Mouse (Mus musculus) left cerebral cortex, adult 2 months (tissue): ENCODE measurements around the gene Ptpn1. TPM values are rescaled to one million over a fixed set of nuclear protein-coding genes. Genes with fewer than 3 reads are reported as not detected.

ENCODE experiments used
- DNase-seq, 2 experiments: peaks; one replicate each; pipeline ENCODE4 v3.0.0; 2021 to 2022; ENCODE audit warnings: low spot score in 2 of 2, mixed read lengths in 1 of 2; ENCODE audit errors: extremely low spot score in 1 of 2
- H3K27ac ChIP-seq: fragments of 200-600 bp; 2 replicates; pipeline ENCODE4 v1.8.1; 2022
- H3K4me3 ChIP-seq: fragments of 200-600 bp; 2 replicates; pipeline ENCODE4 v1.8.1; 2022
- CTCF ChIP-seq: fragments of 200-600 bp; IDR thresholded peaks from 2 replicates; pipeline ENCODE4 v1.8.1; 2022; ENCODE audit warnings: antibody characterized with exemption, mild to moderate bottlenecking, moderate library complexity
- intact Hi-C: fragments of 180-260 bp; cut with DNase I; formaldehyde crosslinking; loops from one replicate; pipeline ENCODE4 v1.15.1; 2025
- total RNA-seq, 2 experiments: library from RNA; stranded (reverse); gene quantifications; 2 replicates each; pipeline ENCODE4 v1.2.3; 2021

The Ptpn1 gene
- total RNA-seq, 2 experiments from 2014 or later = 52.0 to 69.0 TPM

DNA sequence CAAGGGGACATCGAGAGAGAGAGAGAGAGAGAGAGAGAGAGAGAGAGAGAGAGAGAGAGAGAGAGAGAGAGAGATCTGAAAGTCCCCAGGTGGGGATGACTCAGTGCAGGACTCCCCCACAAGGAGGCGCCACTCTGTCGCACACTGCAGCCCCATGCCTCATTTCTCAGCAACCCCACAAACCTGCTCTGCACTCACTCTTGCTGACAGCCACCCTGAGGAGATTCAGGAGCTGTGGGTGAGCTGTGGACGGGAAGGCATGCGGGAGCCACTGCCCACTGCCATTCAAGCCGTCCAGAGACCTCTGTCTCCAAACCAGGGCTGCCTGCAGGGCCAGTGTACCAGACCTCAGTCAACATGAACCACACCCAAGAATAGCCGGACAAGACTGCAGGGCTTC is 54.9 kb downstream of the Ptpn1 start:
- peak; percentile 51 for TF ChIP-seq CTCF
- Histone ChIP-seq H3K27ac (no peak overlapping the region), H3K4me3 (no peak overlapping the region)
- DNase-seq = no peak
- intact Hi-C loops = loop anchor here (10.0 kb wide), 1 partner anchor 108 kb away; no protein-coding TSS in a partner anchor

DNA sequence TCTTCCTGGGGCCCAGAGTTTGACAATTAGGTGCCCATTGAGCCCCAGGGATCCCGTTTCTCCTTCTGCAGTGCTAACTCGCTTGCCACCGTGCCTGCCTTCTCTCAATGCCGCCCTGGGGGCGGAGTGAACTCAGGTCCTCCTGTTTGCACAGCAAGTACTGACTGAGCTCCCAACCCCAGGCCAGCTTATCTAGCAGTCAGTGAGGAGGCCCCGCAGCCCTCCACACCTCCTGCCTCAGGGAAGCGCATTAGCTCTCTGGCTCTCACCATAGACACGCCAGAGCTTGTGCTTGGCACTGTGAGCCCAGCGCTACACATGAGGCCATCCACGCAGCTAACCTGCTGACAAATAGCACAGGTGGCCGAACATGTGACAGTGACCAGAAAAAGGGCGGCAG is 55.8 kb downstream of the Ptpn1 start:
- DNase-seq = no peak
- Histone ChIP-seq H3K4me3 (no peak overlapping the region), H3K27ac (no peak overlapping the region)
- intact Hi-C loops = loop anchor here (10.0 kb wide), 1 partner anchor 107 kb away; no protein-coding TSS in a partner anchor
- TF ChIP-seq CTCF = no peak

DNA sequence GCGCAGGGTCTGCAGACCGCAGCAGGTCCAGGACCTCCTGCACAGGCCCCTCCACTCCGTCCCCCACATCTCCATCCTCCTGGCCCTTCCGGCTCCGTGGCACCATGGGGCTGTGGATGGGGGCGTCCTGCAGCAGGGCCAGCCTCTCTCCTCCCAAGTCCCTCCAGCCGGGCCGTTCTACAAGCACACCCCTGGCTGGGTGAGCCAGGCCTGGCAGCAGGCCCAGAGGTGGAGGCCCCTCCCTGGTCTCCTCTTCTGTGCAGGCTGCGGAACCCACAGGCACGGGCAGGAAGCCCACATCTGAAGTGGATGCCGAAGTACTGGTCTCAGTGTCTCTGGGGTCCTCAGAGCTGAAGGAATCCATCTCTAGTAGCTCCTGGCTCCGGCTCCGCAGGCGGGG is 57.5 kb downstream of the Ptpn1 start:
- no peak for DNase-seq
- no peak overlapping the region for H3K27ac ChIP-seq
- intact Hi-C loops = loop anchor here (10.0 kb wide), 1 partner anchor 105 kb away; no protein-coding TSS in a partner anchor
- no peak for TF ChIP-seq CTCF
- H3K4me3 ChIP-seq = no peak overlapping the region

DNA sequence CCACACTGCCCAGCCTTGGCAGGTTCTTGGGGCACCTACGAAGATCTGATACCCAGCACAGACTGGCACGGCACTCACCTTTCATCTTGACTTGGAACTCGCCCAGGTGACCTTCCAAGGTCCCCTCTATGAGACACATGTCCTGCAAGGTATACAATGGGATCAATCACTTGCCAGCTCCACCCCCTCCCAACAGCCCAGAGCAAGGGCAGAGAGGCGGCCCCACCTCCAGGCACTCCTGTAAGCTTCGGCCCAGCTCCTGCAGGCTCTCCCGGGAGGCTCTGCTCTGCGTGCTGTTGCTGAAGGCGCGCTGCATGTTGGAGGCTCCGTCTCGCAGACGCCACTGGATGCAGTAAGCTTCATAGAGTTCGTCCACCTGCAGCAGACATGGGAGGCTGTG is 61.4 kb downstream of the Ptpn1 start:
- no peak overlapping the region for H3K4me3 ChIP-seq
- no peak for DNase-seq
- intact Hi-C loops = no loop called here
- no peak for TF ChIP-seq CTCF
- no peak overlapping the region for H3K27ac ChIP-seq

DNA sequence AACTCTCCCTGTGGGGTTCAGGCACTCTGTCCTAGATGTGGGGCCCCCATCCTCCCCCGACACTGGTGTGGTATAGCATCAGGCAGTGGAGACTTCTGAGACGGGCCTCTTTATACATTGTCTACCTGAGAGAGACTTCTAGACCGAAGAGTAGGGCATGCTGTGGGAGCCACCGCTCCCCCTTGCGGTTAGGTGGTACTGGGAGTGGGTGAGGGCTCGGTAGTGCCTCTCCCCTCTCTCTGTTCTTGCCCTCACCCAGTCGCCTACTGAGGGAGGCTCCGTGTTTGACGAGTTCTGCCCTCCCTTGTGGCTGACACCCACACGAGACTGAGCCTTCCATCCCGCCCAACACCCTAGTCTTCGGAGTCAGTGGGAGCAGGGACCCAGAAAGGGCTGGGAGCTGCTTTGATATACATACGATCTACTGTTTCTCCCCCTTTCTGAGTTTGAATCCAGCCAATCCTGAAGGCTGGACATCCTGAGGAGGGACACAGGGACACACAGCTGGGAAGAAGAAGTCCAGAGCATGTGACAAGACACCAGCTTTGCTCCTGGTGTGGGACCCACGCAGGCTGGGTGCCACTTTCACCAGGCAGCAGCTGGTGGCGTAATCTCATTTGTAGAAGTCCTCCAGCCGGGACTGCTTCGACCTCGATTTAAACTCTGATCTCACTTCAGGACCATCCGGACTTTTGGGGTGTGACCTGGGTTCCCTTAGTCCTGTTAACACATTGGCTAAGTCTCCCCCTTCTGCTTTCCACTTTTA is 64.2 kb downstream of the Ptpn1 start:
- no peak for TF ChIP-seq CTCF
- H3K27ac ChIP-seq = no peak overlapping the region
- intact Hi-C loops = no loop called here
- H3K4me3 ChIP-seq = no peak overlapping the region
- DNase-seq = no peak

DNA sequence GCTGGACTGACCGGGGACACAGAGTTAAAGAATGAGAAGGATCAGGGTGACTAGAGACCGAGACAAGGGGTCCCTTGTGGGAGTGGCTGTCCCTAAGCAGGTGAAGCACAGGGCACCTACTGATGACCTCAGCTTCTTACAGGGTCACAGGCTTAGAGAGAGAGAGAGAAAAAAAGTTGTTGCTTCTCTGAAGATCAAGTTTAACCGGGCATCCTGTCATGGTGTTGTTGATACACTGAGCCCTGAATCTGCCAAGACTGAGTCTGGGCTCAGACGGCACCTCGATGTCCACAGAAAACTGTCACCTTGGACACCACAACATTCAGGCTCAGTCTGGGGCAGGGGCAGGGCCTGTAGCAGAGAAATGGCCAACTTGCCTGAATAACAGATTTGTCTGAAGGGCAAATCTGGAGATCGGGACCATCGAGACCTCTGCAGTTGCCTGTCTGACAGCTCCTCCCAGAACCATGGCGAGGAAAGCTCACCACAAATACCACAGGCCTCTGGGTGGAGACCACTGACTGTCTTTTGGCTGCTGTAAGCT is 64.9 kb downstream of the Ptpn1 start:
- DNase-seq = no peak
- TF ChIP-seq CTCF = no peak
- intact Hi-C loops = no loop called here
- H3K4me3 ChIP-seq = no peak overlapping the region
- no peak overlapping the region for H3K27ac ChIP-seq

DNA sequence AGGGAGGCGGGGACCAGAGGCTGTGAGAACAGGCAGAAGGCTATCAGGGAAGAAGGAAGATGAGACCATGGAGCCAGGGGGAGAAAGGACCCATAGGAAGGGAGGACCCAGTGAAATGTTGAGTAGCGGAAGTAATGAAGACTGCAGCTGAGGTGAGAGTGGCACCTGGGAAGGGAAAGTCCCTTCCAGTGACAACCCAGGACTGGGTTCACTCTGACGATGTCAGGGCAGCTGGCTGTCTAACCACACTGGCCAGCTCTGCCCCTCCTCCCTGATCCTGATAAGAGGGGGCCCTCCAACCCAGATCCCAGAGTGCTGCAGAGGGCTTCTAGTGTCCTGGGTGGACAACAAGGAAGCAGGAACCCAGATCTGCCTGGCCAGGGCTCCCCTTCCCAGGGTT is 65.7 kb downstream of the Ptpn1 start:
- Histone ChIP-seq H3K27ac (no peak overlapping the region), H3K4me3 (no peak overlapping the region)
- TF ChIP-seq CTCF = no peak
- intact Hi-C loops = no loop called here
- DNase-seq = no peak

DNA sequence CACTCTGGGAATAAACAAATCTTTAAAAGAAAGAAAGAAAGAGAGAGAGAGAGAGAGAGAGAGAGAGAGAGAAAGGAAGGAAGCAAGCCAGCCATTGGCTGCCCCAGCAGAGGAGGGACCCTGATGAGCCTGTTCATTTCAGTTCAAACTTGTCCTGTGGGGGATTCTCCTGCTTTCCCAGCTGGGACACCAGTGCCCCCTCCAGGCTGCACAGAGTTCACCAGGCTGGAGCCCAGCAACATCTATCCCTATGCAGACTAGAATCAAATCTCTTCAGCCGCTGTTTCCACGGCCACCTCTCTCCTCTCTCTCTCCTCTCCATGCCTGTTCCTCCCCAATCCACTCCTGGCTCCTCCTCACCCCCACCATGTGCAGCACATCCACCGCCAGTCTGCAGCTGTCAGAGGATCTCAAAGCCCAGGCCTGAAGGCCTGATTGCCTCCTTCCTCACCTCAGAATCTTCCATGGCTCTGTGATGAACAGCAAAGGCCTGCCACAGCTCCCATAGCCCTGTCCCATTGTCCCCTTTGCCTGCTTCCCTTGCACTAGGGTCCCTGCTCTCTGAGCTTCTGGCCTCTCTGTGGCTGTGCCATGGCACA is 67.4 kb downstream of the Ptpn1 start:
- DNase-seq = no peak
- intact Hi-C loops = no loop called here
- peak; percentile 5; the same call in 1 of the 2 replicates for TF ChIP-seq CTCF
- H3K27ac ChIP-seq = no peak overlapping the region
- no peak overlapping the region for H3K4me3 ChIP-seq

DNA sequence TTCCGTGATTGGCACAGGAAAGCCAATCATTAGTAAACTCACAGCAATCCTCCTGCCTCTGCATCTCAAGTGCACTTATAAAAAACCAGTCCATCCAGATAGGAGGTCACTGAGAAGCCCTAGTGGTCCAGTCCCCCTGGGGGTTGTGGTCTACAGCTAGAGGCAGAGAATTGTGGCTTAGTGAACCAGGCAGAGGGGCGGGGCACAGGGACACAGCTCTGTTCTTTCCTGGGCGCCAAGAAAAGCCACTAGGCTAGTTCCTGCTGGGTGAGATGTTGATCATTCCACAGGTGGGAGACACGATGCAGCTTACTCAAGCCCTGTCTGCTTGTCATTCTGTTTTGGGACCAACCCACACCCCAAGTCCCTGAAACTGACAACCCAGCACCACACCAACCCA is 70.3 kb downstream of the Ptpn1 start:
- DNase-seq = no peak
- H3K4me3 ChIP-seq = no peak overlapping the region
- H3K27ac ChIP-seq = no peak overlapping the region
- intact Hi-C loops = loop anchor here (5.0 kb wide), 1 partner anchor 95 kb away; no protein-coding TSS in a partner anchor
- no peak for TF ChIP-seq CTCF

DNA sequence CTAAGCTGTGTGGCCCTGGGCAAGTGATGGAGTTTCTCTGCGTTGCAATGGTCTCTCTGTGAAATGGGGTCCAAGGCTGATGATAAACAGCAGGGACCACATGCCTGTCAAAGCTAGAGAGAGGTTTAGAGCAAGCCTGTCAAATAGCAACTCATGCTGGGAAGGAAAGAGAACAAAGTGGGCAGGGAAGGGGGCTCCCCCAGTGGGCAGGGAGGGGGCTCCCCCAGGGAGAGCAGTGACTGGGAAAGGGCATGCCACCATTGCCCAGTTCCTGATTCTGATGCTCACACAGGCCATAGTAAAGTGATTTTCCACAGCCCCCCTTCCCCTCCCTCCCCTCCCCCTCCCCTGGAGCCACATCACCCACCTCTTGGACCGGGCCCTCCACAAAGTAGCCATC is 71.0 kb downstream of the Ptpn1 start:
- Histone ChIP-seq H3K4me3 (no peak overlapping the region), H3K27ac (no peak overlapping the region)
- intact Hi-C loops = loop anchor here (5.0 kb wide), 1 partner anchor 96 kb away; no protein-coding TSS in a partner anchor
- no peak for TF ChIP-seq CTCF
- DNase-seq = no peak

DNA sequence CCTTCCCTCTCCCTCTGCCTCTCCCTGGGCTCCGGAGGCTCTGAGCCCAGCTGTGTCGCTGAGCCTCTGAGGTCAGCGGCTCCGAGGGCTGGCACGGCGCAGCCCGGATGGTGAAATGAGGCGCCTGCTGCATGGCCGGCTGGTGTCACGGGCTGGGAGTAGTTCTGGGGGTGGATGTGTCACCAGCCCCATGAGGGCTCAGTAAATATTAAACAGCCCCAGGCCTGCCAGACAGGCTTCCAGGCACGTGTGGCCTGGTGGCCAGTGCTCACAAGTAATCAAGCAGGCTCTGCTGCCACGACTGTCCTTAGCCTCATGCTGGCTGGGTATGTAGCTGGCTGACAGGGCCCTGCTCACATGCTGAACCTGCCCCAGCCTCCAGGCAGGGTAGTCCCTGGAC is 71.6 kb downstream of the Ptpn1 start:
- intact Hi-C loops = loop anchor here (5.0 kb wide), 1 partner anchor 96 kb away; no protein-coding TSS in a partner anchor
- H3K4me3 ChIP-seq = no peak overlapping the region
- no peak for DNase-seq
- no peak overlapping the region for H3K27ac ChIP-seq
- no peak for TF ChIP-seq CTCF

DNA sequence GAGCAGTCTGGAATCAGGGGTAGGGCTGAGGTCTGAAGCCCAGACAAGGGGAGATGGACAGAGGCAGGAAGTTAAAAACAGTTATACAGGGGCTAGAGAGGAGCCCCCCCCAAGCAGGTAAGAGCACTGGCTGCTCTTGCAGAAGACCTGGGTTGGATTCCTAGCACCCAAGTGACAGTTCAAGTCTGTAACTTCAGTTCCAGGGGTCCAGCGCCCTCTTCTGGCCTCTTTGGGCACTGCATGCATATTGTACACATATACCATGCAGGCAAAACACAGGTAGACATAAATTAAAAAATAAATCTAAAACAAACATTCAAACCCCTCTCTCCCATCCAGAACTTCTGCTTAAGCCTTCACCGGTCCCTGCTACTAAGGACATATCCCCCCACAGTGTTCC is 72.5 kb downstream of the Ptpn1 start:
- H3K27ac ChIP-seq = no peak overlapping the region
- no peak for DNase-seq
- no peak overlapping the region for H3K4me3 ChIP-seq
- intact Hi-C loops = loop anchor here (5.0 kb wide), 1 partner anchor 97 kb away; no protein-coding TSS in a partner anchor
- peak; percentile 32 for TF ChIP-seq CTCF
